Mouse (Mus musculus) right cerebral cortex, adult 18-20 months (tissue): ENCODE measurements at regions not wholly inside any gene's neighbourhood (a gene's known extent, or its start where the extent isn't known, plus 50 kb on each side); places are given as distances from the start of the nearest gene placed in this dataset.

Experiments used
- DNase-seq: peaks from one replicate; pipeline ENCODE4 v3.0.0; 2022; ENCODE audit warnings: mixed read lengths

DNA sequence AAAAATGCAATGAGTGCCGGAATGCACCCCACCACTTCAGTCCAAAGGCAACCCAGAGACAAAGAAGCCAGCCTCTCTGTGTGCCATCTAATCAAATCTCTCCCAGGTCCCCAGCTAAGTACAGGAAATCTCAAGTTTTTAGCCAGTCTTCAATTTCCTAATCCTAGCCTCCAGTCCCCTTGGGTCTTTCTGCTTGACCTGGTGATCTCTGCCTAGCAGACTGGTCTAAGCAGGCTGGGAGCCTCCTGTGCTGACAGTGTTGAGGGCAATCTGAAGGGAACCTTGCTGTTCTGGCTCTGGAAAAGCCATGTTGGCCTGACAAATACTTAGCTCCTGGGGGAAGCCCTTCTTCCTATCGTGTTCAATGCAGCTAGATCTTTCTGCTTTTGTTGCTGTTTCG, 248.9 kb downstream of the Nedd1 start:
- DNase-seq, result no peak

DNA sequence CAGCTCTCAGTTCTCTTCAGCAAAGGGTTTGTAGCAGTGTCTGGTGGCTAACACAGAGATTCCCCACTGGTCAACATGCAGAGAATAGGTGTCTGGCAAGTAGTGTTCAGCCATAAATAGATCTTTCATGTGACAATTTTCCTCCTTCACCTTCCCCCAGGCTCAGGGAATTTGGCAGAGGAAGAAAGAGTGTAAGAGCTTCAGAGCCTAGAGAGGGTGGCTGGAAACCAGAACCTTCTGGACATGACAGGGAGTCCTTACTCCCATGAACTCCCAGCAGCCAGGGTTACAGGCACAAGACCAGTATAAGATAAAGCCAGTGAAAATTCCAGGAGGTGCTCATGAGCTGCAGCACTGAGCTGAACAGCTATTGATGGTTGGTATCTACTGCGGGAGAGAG, 251.1 kb downstream of the Nedd1 start:
- no peak for DNase-seq

DNA sequence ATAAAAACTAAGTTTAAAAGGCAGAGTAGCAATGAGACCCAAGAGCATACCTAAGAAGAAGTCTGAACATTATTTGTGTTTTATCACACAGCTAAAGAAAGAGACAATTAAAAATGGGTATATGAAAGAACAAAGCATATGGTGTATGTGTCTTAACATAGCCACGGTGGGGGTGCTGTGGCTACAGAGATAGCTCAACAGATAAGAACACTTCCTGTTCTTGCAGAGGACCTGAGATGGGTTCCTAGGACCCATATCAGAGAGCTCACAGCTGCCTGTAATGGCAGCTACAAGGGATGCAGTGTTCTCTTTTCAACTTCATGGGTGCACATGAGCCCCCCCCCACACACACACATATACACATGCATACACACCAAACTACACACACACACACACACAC, 267.0 kb downstream of the Nedd1 start:
- no peak for DNase-seq

DNA sequence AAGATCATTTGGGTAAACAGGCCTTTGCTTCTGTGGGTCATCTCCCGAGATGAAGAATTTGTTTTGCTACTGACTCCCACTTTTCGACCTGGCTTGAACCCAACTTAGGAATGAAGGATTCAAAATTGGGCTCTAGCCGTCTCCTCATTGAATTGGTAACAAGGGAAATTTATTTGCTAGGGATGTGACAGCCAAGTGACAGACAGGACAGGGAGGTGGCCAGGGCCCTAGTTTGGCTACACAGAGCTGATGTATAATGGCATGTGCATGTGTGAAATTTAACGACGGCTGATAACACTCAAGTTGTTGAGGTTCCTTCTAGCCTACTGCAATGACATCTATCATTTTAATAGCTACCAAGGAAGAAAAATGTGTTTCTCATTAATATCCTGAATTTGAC, 268.7 kb downstream of the Nedd1 start:
- no peak for DNase-seq

DNA sequence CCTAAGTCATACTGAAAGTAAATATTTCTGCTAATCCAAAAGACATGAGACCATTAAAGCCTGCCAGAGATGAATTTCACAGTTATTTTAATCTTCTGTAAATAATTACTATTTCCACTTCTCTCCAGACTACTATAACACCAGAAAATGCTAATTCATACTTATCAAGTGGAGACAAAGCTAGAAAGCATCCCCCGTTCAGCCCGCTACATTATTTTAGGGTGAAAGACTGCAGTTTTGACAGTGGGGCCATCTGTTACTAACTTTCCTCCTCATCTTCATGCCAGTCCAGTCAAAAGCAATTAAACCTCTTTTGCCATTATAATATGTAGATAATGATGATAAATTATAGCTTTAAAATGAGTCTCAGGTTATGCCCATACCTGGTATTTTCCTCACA, 276.3 kb downstream of the Nedd1 start:
- DNase-seq, result no peak

DNA sequence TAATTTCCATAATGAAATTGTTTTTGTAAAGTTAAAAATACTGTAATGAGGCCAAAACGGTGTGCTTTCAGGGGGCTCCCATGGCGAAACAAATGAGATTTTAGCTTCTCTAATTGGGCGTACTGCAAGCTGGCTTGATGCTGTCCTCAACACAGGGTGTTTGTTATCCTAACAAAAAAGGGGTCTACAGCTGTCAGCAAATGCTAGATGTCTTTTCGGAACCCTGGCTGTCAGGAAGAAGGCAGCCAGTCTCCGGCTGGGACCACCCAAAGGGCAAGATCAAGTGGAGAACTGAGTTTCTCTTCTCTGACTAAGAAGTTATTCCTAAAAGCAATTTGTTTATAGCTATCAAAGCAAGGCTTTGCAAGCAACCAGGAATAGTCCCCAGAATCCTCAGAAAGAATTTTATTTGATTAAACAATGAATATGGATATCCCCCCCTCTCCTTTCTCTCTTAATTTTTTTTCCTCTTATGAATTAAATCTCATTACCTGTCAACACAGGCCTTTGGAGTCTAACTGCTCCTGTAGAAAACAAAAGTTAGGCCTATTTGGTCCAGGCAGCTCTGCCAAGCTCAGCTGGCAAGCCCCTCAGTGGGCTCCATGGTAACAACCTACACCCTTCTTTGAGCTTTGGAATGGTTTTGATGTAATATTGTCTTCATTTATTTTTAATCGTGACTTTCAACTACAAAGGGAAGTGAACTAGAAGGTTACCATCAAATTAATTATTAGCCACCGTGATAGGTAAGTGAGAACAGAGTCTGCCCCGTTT, 283.4 kb downstream of the Nedd1 start:
- DNase-seq, result no peak

DNA sequence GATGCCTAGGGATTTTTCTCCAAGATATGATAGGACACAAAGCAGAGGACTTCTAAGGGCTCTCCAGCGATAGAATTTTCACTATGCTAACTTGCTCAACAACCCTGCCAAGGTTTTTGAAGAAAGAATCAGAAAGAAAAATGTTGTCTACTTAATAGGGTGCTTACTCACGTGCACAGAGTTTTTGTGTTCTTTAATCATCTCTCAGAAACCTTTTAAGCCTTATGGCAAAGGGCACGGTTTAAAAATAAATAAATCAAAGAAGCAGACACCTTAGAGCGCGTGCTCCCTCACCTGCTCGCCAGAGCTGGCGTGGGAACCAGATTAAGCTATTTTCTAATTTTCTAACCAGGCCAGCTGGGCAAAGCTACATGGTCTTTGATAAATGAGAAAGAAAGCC, 293.0 kb downstream of the Nedd1 start:
- no peak for DNase-seq

DNA sequence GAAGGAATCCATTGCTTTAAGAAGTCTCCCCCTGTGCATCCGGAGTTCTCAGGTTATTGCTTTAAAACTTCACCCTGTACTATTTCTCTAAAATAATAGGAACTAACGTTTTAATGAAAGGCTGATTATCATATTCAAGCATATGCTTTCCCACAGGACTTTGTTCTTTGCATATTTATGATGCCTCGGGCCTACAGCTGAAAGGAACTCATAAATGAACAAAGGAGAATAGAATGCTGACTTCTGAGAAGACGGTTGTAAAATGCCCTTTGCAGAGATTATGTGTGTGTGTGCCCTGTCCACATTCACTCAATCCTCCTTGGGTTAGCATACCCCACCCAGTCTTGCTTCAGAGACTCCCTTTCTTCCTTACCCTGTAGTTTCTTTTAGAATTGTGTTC, 294.2 kb downstream of the Nedd1 start:
- no peak for DNase-seq

DNA sequence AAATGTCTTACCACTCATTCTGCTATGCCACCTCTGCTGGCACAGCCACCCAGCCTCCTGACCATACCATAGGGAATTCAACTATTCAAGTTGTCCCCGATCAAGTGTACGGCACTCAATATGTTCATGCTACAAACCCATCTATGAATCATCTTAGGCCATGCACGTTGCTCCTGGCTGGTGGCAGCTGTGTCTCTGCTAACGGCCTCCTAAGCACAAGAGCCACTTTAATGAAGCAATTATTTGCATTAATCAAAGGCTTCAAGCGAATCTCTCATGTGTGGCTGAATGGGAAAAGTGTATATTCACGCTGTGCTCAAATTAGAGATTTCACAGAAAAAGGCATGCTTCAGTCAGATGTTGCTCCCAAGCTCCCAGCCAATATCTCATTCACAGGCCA, 295.8 kb downstream of the Nedd1 start:
- DNase-seq, result no peak

DNA sequence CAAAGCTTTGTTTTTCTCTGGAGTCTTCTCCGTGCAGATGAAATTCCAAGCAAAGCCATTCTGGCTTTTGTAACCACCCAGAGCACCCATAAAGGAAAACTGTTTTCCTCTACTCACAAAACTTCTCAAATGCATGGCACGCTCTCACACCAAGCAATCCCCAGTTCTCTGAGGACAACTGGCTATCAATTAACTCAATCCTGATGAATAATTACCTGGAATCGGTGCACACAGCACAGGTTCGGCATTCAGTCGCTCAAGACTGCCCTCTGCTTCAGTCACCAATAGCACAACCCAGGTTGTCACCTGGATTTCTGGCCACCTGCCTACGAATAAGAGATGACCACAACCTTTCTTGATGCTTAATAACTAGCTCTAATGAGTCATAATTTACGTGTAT, 309.5 kb downstream of the Nedd1 start:
- no peak for DNase-seq

DNA sequence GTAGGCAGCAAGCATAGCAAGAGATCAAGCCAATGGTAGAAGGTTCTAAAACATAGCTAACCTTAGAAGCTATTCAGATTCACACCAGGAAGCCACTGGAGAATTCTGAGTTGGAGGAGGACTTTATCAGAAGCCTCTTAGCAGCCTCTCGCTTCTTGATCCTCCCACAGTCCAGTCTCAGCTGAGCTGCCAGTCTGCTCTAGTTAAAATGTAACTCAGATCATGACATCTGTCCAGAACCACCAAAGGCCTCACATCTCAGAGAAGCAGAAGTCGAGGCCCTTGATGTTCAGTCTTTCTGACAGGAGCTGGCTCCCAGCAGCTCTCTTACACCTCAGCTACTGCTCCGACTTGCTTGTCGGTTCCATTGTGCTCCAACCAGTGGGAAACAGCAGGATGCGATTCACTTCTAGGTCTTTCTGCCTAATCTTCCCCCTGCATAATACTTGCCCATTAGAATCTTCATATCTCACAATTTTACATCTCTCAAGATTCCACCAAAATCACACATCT, 311.4 kb downstream of the Nedd1 start:
- DNase-seq, result no peak

DNA sequence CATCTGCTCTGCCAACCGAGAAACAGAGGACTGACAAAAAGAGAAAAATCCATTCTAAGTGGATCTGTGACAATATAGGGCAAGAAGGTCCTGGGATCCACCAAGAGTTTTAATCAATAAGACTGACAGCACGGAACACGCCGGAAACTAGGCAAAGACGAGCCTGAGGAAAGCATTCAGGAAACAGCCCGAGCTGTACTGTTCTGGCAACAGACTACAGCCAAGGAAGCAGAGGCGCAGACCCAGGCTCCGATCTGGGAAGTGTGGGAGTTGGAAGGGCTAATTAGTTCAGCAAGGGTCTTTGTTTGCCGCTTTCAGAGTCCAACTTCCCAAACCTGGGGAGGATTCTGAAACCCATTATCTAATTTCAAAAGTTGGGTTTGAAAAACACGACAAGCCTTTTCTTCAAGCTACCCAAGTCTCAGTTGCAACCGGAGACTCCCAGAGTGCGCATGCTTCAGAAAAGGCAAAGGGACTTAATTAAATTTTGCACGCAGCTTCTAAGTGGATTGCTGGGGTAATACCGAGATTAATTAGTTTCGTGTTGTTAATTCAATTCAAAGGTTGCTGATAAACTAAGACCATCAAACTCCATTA, 317.4 kb downstream of the Nedd1 start:
- peak; percentile 2 for DNase-seq

DNA sequence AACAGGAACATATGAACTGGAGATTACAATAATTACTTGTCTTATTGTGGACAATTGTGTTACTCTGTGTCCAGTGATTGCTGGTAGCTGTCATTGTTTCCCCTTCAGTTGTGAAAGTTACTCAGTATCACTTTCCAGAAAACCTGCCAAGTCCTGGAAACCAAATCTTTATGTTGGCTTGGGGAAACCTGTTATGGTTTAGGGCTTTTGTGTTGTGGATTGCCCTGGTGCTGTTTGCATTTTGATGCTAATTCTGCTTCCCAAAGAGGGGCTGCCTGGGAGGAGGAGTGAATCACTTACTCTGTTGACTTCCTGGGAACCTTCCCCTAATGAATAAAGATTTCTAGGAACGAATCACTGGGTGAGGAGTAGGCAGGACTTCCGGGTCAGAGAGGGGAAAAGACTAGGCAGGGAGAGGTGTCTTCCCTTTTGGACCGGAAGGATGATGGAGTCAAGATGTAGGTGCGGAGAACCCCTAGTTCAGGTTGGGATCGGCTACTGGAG, 321.6 kb downstream of the Nedd1 start:
- no peak for DNase-seq

DNA sequence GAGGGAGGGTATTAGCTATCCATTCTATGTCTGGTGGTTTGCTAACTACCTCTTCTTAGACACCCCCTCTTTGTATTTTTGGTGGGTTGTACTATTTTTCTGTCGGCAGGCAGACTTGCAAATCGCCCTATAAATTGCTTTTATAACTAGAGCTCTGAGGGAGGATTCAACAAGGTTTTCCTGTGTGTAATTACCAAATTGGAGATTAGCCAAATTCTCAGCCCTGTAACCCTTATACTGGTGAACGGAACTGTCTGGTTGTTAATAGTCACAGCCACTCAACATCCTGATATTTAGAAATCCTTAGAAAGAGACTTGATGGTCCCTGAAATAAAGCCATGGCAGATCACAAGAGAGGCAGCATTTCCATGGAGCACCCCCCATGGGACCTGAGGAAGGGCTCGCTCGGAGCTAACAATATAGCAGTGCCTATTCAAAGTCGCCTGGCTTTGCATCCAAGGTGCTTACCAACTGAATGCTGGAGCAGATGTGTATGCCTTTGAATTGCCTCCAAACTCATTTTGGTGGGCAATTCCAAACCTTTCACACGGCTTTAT, 333.0 kb downstream of the Nedd1 start:
- no peak for DNase-seq

DNA sequence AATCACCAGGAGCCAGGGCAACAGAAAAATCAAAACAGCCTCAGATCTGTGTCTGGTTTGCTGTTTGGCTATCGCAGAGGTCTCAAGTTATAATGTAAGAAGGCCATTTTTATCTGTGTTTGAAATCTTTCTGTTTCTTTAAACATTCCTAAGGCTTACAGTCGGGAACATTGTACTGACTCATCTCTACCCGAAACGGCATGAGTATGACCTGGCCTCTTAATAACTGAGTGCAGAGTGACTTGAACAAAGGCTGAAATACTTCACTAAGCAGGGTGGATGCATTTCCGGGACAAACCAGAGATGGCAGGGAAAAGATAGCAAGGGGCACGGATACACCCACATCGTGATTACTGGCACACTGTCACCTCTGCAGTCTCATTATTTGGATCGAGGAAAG, 355.1 kb downstream of the Nedd1 start:
- no peak for DNase-seq

DNA sequence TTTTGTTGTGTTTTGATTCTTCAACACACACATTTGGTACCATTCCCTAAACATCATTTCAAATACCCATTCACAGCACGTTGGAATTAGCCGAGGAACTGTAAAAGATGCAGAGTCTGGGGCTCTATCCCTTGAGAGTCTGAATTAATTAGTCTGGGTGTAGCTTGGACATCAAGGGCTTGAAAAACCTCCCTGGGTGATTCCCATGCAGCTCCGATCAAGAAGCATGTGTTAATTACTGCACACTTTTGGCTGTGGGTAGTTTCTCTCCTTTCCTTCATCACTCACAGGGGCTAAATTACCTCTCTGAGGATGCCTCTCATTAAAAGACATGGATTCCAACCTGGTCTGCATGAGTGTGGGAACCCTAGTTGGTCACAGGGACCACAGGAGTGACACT, 365.5 kb downstream of the Nedd1 start:
- DNase-seq, result no peak

DNA sequence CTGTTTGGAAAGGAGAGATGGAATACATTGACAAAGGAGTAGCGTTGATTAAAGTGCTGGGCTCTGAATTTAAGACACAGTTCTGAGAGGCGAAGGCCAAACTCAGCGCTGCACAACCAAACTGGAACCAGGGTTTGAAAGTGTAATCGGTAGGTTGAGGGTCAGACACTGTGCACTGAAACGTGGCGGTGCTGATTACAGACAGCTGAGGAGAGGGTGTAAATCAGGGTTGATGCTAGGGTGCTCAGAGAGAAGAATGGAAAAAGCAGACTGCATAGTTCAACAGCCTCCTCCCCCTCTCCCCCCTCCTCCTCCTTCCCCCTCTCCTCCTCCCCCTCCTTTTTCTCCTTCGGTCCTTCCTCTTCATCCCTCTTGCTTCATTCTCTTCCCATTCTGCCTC, 373.2 kb downstream of the Nedd1 start:
- DNase-seq, result no peak

DNA sequence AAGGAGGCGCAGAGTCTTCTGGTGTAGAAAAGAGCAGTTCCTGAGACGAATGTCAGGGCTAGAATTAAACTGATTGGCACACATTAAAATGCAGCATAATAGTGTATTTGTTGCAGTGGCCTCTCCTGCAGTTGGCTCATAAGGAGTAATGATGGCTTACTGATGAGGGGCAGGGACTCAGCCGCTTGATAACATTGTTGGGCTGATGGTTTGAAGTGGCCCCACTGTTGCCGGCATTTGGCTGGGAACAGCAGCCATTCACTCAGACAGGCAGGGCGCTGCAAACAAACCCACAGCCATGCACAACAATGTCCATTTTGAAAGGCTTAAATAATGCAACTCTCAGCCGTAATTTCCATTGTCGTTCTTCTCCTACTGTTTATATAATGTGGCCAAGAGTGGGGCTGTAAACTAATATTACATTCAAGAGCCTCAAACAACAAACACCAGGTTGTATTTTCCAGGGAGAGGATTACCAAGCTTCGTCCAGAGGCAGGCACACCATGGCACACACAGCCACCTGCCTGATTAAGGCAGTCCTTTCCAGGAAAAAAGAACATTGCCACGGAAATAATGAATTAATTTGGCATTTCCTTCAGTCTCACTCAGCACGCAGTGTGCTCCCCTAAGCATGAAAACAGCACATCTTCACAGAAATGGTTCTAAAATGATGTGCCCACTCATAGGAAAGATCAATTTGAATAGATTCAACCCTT, 374.1 kb downstream of the Nedd1 start:
- DNase-seq, result no peak

DNA sequence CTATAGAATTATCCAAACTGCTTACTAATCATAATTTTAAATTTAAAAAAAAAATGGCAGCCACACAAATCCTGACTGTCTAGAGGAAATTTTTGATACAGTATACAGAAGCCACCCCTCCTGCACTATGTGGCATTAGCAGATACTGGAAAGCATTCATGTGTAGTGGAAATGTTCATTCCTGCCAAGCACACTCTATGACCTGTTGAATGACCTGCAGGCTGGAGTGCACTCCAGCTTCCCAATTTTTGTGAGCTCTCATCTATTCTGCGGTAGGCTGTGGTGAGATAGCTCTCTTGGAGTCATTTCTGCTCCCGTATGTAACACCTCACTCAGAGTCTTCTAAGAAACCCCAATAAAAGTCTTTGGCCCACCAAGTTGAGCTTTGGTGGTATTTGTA, 382.5 kb downstream of the Nedd1 start:
- no peak for DNase-seq

DNA sequence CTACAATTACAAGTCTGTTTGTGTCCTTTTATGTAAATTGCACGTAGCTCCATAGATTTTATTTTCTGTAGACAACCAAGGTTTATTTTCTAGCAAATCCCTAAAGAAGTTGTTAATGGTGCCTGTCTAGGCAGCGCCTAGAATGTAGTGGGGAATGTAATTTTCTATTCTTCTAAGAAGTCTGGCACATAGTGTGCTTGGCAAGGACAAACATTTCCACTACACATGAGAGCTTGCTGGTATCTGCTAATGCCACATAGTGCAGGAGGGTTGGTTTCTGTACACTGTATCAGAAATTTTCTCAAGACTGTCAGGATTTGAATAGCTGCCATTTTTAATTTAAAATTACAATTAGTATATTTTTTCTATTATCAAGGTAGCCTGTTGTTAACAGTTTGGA, 385.3 kb downstream of the Nedd1 start:
- DNase-seq, result no peak

DNA sequence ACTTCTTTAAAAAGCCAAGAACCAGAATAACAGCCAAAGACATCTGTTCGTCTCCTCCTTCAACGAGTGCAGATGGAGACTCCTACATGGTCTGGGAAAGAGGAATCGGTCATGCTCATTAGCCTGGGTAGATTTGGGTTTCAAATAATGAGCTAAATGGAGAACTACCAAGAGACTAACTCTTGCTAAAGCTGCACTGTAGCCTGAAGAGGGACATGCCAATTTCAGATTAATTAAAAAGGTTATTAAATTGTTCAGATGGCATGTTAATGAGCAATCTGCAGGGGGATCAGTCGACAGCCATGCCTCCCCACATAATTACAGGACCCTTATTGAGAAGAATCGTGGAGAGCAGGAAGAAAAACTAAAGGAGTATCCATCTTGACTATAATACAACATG, 386.1 kb downstream of the Nedd1 start:
- no peak for DNase-seq

DNA sequence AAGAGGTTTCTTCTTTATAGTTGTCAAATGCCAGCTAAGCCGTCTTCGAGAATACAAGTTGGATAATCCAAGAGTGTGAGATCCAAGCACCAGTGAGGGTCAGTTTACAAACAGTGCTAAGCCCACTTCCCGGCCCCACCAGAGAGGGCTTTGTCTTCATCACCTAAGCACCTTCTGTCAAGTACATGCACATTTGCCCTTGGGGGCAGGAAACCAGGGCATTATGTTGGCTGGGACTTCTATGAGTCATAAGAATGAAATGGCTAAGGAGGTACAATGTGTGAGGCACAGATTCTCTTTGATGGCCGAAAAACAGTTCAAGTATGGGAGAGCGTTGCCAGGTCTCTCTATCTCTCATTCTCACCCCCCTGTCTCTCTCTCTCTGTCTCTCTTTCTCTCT, 387.1 kb downstream of the Nedd1 start:
- no peak for DNase-seq

DNA sequence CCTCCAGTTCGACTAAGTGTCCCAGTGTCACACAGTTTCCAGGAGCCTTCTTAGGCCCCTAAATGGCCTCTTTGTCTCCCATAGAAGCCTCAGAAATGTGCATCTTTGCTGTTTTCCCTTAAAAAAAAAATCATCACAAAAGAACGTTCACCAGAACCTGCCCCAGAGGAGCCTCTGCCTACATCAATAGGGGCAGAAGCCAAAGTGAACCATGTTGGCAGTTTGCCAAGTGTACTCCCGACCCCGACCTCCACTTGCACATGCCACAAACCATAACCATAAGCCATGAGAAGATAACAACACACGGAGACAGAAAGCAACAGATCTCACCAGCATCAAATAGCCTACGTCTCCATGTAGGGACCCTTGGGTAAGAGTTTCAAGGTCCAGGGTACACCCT, 388.4 kb downstream of the Nedd1 start:
- no peak for DNase-seq
